Mouse (Mus musculus) embryonic facial prominence, embryonic 10.5 days (tissue): ENCODE measurements around the gene Ezh1. TPM values are rescaled to one million over a fixed set of nuclear protein-coding genes. Genes with fewer than 3 reads are reported as not detected.

Source experiments
- DNase-seq: peaks from one replicate; pipeline ENCODE4 v3.0.0-alpha.2; 2017; ENCODE audit warnings: low spot score
- H3K27ac ChIP-seq: fragments of 300-500 bp; sonication (generic); replicated peaks from 2 replicates; pipeline ENCODE4 v1.5.1; 2016; ENCODE audit warnings: mild to moderate bottlenecking
- H3K27me3 ChIP-seq: fragments of 300-500 bp; sonication (generic); replicated peaks from 2 replicates; pipeline ENCODE4 v1.6.1; 2016; ENCODE audit warnings: low read depth, mild to moderate bottlenecking; ENCODE audit not compliant: poor library complexity, severe bottlenecking
- H3K36me3 ChIP-seq: fragments of 300-500 bp; sonication (generic); replicated peaks from 2 replicates; pipeline ENCODE4 v1.6.1; 2016; ENCODE audit warnings: mild to moderate bottlenecking, moderate library complexity
- H3K4me1 ChIP-seq: fragments of 300-500 bp; sonication (generic); 2 replicates; pipeline ENCODE4 v1.6.1; 2016
- H3K4me3 ChIP-seq: fragments of 300-500 bp; sonication (generic); 2 replicates; pipeline ENCODE4 v1.5.1; 2016; ENCODE audit warnings: mild to moderate bottlenecking, moderate library complexity
- H3K9me3 ChIP-seq: fragments of 300-500 bp; sonication (generic); 2 replicates; pipeline ENCODE4 v1.6.1; 2016; ENCODE audit warnings: mild to moderate bottlenecking
- WGBS: fragments of 180-500 bp; shearing (Covaris S2); methylation state at CpG from one replicate; pipeline ENCODE4 v1.1.7; 2016; 5-methylcytosine and 5-hydroxymethylcytosine counted together
- polyA plus RNA-seq: library from polyadenylated mRNA; unstranded; fragments of >200 nt; fragmentation: Nextera tagmentation; extraction: Ambion mirVana; gene quantifications from 2 replicates; pipeline ENCODE4 v1.2.1, GENCODE M21; 2016

The Ezh1 gene
- polyA plus RNA-seq, 1 experiment from 2014 or later, result 13.3 TPM

DNA sequence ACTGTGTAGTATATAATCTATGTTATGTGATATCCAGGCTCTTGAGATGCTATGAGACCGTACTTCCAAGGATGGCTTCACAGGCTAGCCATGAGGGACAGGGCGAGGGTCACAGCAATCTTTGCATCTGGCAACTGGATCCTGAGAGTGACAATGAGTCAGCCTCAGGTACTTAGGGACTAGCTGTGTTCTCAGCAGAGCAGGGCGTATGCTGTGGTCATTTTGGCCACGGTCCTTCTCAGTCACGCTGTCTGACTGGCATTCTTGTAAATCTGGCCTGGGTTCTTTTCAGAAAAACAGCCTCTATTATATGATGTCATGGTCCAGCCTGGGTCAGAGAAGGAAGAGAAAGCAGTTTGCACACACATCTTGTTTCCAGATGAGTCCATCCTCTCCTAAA, 10.5 kb upstream of the Ezh1 start:
- Histone ChIP-seq H3K4me1 (peaks cover 22% of the 10 kb centered on the region), H3K27me3 (no peaks in the 10 kb centered on the region), H3K36me3 (no peaks in the 10 kb centered on the region), H3K27ac (no peak overlapping the region), H3K9me3 (no peaks in the 10 kb centered on the region), H3K4me3 (no peak overlapping the region)
- WGBS, result 91% methylated on average over 5 of the region's 5 CpGs
- no peak for DNase-seq

DNA sequence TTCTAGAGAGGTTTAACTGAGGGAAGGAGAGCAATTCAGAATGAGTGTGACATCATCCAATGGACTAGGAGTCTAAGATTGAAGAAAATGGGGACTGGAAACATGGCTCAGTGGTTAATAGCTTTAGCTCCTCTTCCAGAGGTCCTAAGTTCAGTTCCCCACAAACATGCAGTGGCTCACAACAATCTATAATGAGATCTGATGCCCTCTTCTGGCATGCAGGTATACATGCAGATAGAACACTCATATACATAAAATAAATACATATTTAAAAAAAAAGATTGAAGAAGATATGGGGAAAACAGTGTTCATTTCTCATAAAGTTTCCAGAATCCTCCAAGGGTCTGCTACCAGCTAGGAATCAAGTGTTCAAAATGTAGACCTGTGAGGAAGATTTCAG, 9.2 kb upstream of the Ezh1 start:
- Histone ChIP-seq H3K4me3 (no peak overlapping the region), H3K9me3 (no peaks in the 10 kb centered on the region), H3K27ac (no peak overlapping the region), H3K27me3 (no peaks in the 10 kb centered on the region), H3K36me3 (no peaks in the 10 kb centered on the region), H3K4me1 (peaks cover 34% of the 10 kb centered on the region)
- DNase-seq, result no peak

DNA sequence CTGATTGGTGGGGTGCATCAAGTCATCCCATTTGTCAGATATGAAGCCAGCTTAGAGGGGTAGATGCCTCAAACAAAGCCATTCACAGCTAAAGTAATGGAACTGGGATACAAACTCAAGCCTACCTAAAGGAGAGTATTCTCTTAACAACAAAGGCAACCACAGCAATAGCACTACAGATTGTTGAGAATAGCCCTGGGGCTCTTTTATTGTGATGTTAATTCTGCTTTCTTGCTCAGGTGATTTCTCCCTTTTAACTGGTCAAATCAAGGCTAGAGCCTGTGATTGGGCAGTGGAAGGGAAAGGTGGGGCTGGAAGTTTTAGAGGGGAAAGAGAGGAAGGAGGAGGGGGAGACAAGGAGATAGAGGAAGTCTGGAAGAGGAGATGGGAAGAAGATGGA, 7.9 kb upstream of the Ezh1 start:
- H3K9me3 ChIP-seq, result no peaks in the 10 kb centered on the region
- no peaks in the 10 kb centered on the region; the same call in 1 of the 2 replicates for H3K27me3 ChIP-seq
- H3K4me3 ChIP-seq, result no peak overlapping the region
- no peak for DNase-seq
- no peak overlapping the region for H3K27ac ChIP-seq
- H3K4me1 ChIP-seq, result peaks cover 47% of the 10 kb centered on the region
- no peaks in the 10 kb centered on the region for H3K36me3 ChIP-seq

DNA sequence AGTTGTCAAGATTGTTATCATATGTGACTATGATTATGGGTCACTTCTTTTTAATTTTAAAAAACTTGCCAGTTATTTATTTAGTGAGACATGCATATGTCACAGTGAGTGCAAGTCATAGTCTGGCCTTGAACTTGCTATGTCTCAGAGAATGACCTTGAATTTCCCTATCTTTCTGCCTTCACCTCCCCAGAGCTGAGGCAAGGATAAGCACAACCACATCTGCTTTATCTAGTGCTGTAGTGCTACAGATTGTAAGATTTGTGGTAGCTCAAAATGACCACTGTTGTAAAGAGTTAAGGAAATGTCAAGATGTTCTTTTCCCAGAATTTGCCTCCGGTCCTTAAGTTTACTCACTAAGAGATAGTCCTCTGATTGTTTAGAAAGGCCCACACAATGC, 7.0 kb upstream of the Ezh1 start:
- H3K4me3 ChIP-seq, result no peak overlapping the region
- peaks cover 45% of the 10 kb centered on the region for H3K4me1 ChIP-seq
- no peaks in the 10 kb centered on the region for H3K9me3 ChIP-seq
- H3K27me3 ChIP-seq, result no peaks in the 10 kb centered on the region; the same call in 1 of the 2 replicates
- no peak for DNase-seq
- 90% methylated on average over 1 of the region's 1 CpGs for WGBS
- H3K27ac ChIP-seq, result no peak overlapping the region
- H3K36me3 ChIP-seq, result no peaks in the 10 kb centered on the region

DNA sequence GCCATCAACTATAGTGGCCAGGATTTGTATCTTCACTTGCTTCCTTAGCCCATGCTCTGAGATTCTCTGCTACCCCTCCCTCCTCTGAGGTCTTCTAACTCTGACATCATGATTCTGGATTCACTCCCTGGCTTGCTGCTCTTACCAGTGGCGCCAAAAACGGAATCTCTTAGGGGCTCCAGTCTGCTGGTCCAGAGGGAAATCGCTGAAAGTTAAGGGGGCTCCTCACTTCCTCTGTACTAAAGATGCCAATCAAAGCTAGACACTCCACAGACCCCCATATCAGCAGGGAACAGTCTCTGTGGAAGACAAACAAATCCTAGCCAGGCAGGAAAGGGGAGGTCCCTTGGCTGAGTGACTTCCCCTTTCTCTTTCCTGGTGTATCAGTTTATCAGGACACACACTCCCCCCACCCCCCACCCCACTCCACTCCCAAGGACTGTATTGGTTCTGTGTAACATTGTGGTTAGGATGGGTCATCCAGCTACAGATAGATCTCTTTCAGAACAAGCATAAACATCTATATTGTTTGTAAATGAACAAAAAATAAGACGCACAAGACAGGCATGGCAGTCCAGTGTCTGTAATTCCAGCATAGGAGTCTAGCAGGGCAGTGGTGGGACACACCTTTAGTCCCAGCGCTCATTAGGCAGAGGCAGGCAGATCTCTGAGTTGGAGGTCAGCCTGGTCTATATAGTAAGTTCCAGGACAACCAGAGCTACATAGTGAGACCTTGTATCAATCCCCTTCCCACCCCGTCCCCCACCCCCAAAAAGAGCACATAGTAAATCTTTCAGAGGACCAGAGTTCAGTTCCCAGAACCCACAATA, 6.0 kb upstream of the Ezh1 start:
- WGBS, result 51% methylated on average over 6 of the region's 6 CpGs
- peaks cover 5% of the 10 kb centered on the region; the same call in 1 of the 2 replicates for H3K27me3 ChIP-seq
- H3K36me3 ChIP-seq, result no peaks in the 10 kb centered on the region
- DNase-seq, result peak; percentile 23
- no peaks in the 10 kb centered on the region for H3K9me3 ChIP-seq
- H3K4me1 ChIP-seq, result peaks cover 36% of the 10 kb centered on the region
- peak overlapping the region; percentile 38 for H3K4me3 ChIP-seq
- peak overlapping the region; percentile 86 for H3K27ac ChIP-seq

DNA sequence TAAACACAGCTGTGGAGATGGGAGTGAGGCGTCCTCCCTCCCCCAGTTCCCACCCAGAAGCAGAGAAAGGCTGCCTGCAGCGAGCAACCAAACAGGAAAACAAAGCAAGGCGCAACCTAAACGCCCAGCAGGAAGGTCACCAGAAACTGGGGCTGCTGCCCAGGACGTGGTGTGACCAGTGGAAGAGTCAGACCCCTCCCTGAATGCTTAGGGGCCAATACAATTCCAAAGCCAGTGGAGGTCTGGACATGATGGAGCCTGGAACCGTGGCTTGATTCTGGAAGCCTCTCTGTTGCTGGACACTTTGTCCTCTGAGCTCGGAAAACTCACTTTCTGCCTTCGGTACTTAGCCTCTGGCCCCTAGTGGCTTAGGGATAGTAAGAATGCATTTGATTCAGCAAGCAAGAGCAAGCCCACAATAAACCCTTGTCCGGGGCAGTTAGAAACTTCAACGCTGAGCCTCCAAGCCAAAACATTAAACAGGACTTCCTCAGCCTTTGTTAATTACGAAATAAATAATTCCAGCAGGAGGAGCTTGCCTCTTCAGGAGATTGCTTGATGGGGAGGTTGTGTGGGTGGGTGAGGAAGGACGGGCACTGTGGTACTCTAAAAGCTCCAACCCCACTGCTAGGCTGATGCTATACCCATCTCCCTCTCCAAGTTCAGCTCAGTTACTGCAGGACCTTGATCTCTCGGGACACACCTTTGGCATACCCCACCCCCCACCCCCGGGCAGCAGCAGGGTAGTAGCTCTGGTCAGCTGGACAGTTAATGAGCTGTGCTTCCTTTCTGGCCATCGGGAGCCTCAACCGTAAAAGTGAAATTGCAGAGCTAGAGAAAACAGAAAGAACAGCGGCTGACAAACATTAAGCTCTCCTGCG, 5.0 kb upstream of the Ezh1 start:
- Histone ChIP-seq H3K27ac (peak overlapping the region; percentile 86), H3K4me3 (peak overlapping the region; percentile 38), H3K27me3 (peaks cover 5% of the 10 kb centered on the region; the same call in 1 of the 2 replicates), H3K36me3 (no peaks in the 10 kb centered on the region), H3K4me1 (peaks cover 39% of the 10 kb centered on the region), H3K9me3 (no peaks in the 10 kb centered on the region)
- 7% methylated on average over 18 of the region's 18 CpGs for WGBS
- peak; percentile 56 for DNase-seq

DNA sequence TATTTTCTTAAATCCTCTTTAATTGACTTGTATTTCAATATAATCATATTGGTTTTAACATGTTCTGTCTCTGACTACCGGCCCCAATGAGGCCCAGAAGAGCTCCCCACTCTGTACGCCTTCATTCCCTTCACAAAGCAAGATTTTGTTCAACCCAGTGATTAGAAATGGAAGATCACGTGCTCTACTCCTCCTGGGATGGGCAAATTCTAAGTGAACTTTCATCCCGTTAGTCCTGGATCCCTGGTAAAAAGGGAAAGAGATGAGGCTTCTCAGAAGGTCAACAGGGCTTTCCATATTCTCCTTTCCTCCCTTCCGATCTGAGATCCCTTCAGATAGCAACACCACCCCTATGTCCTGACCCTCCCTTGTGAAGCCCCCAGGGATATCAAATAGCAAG, 4.3 kb upstream of the Ezh1 start:
- WGBS, result 11% methylated on average over 5 of the region's 5 CpGs
- Histone ChIP-seq H3K27me3 (peaks cover 5% of the 10 kb centered on the region; the same call in 1 of the 2 replicates), H3K36me3 (no peaks in the 10 kb centered on the region), H3K4me3 (peak overlapping the region; percentile 38), H3K27ac (peak overlapping the region; percentile 86), H3K4me1 (peaks cover 47% of the 10 kb centered on the region), H3K9me3 (no peaks in the 10 kb centered on the region)
- DNase-seq, result peak; percentile 17

DNA sequence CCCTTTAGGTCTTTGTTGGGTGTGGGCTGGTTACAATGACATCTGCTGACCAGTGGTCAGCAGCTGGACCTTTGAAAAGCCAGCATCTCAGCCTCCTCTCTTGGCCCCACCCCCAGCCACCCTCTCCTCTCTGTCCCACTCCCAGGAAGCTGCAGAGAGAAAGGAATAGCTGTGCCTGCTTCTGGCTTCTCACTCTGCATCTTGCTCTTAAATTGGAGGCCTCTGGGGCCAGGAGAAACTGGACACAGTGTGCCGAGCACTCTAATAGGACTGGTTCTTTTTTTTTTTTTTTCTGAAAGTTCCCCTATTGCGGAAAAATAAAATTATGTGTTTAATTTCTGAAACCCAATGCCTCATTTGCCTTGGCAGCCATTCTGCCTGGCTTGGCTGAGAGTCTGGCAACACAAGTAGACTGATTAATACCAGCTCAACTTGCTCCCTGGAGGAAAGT, 3.8 kb upstream of the Ezh1 start:
- H3K27me3 ChIP-seq, result peaks cover 5% of the 10 kb centered on the region; the same call in 1 of the 2 replicates
- 17% methylated on average over 2 of the region's 2 CpGs for WGBS
- no peaks in the 10 kb centered on the region for H3K36me3 ChIP-seq
- H3K4me3 ChIP-seq, result no peak overlapping the region
- DNase-seq, result no peak
- H3K27ac ChIP-seq, result peak overlapping the region; percentile 86
- no peaks in the 10 kb centered on the region for H3K9me3 ChIP-seq
- H3K4me1 ChIP-seq, result peaks cover 51% of the 10 kb centered on the region

DNA sequence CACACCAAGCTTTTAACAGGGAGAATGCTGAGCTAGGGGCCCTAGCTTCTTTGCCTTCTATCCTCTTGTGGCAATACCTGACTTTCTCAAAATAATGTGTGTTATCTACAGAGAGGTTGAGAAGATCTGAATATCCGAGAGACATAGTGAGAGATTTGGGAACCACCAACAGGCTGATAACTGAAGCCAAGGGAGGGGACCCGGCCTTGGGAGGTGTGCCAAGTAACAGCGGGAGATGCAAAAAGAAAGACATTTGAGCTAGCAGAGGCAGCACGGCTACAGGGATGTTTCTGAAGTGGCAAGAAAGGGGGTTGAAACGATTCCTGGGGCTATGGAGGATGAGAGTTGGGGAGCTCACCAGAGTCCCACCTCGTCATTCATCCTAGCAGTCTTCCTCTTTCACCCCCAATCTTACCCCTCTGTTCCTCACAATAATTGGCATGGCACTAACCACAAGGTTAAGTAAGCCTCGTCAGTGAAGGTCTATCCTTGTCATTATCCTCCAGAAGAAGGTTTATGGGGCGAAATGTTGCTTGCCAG, 3.2 kb upstream of the Ezh1 start:
- no peaks in the 10 kb centered on the region for H3K9me3 ChIP-seq
- peaks cover 5% of the 10 kb centered on the region; the same call in 1 of the 2 replicates for H3K27me3 ChIP-seq
- no peak for DNase-seq
- H3K4me3 ChIP-seq, result no peak overlapping the region
- no peaks in the 10 kb centered on the region for H3K36me3 ChIP-seq
- H3K4me1 ChIP-seq, result peaks cover 52% of the 10 kb centered on the region
- 29% methylated on average over 8 of the region's 8 CpGs for WGBS
- peak overlapping the region; percentile 86 for H3K27ac ChIP-seq

DNA sequence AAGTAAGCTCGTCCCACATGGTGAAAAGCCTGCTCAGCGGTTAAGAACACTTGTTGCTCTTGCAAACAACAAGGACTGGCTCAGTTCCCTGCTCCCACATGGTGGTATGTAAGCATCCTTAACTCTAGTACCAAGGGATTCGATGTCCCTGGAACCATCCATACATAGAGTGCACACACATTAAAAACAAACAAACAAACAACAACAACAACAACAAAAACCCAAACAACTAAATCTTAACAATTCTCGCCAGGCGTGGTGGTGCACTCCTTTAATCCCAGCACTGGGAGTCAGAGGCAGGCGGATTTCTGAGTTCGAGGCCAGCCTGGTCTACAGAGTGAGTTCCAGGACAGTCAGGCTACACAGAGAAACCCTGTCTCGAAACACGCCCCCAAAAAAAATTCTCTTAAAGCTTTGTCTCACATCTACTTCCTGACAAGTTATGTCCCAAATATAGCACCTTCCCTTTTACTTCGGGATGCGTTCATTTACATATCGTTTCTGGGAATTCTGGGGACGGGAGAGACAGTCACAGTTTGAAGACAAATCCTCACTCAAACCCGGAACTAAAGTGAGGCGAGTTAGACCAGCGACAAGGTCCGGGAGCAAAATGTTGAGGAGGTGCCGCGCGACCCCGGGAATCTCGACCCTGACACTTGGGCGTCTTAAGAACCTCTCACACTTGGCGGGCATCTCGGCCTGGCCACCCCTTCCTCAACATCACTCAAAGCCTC, 765 bp downstream of the Ezh1 start:
- 19% methylated on average over 25 of the region's 25 CpGs for WGBS
- H3K4me1 ChIP-seq, result peaks cover 30% of the 10 kb centered on the region
- peaks cover 5% of the 10 kb centered on the region; the same call in 1 of the 2 replicates for H3K27me3 ChIP-seq
- DNase-seq, result no peak
- H3K36me3 ChIP-seq, result no peaks in the 10 kb centered on the region
- H3K9me3 ChIP-seq, result no peaks in the 10 kb centered on the region
- H3K27ac ChIP-seq, result peak overlapping the region; percentile 90
- H3K4me3 ChIP-seq, result peak overlapping the region; percentile 97

DNA sequence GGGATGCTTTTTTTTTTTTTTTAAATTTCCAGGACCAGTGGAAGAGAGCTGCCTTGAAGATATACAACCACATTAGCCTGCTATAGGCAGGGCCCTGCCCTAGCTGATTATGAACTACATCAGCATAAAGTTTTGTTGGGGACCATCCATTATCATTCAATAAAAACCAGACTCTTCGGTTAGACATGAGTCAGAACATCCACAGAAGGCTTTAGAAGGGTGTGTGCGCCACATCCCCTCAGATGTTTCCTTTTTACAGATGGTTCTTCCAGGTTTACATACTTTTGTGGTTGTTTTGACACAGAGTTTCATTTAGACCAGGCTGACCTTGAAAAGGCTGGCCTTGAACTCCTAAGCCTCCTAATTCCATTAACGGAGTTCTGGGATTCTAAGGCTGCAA, 1.9 kb downstream of the Ezh1 start:
- no peaks in the 10 kb centered on the region for H3K36me3 ChIP-seq
- 95% methylated on average over 3 of the region's 3 CpGs for whole genome bisulfite sequencing
- peaks cover 19% of the 10 kb centered on the region for H3K4me1 ChIP-seq
- no peak overlapping the region for H3K4me3 ChIP-seq
- DNase-seq, result no peak
- H3K27me3 ChIP-seq, result 0 out of 2 replicates have a peak, but pooled peaks cover 5% of the 10 kb centered on the region
- H3K27ac ChIP-seq, result no peak overlapping the region
- no peaks in the 10 kb centered on the region for H3K9me3 ChIP-seq
